In genomic region chr2:158142981-158143380, GRCm38 (mm10) we compare ENCODE assay signal across 13 mouse cellular contexts. TPM values are rescaled to one million over a fixed set of nuclear protein-coding genes. Genes with fewer than 3 reads are reported as not detected.
DNase-seq lines count a peak whose midpoint lies in the region; ATAC-seq and TF ChIP-seq lines count a peak whose summit lies in the region.
"Had no signal": no experiment of that assay in that cellular context is flagged by ENCODE, and none has a peak within 500 bp of the region (broad histone marks: within the 10 kb centered on the region; RNA-seq: fewer than 3 reads in every experiment).

No protein-coding gene starts in this region.

- DNase-seq in heart, adult 8-10 months (ENCODE audit: low spot score), result no peak
- no peak for DNase-seq in lung, postnatal 0 days (ENCODE audit: low spot score)
- DNase-seq in lung, adult 2 months, result no peak
- no peak for DNase-seq in right cerebral cortex, postnatal 25 days
- DNase-seq in embryo, embryonic 9.5 days (ENCODE audit: extremely low spot score), result no peak
- DNase-seq: adrenal gland, adult 2 months; kidney, adult 8-10 months had no signal

- H3K4me1 ChIP-seq in heart, embryonic 12.5 days (replicated peaks), result peaks cover 77% of the 10 kb centered on the region
- H3K4me1 ChIP-seq in lung, postnatal 0 days (ENCODE audit: insufficient read depth, low read depth, low read length), result peaks cover 50% of the 10 kb centered on the region
- peaks cover 43% of the 10 kb centered on the region for H3K4me1 ChIP-seq in lung, adult 2 months (ENCODE audit: control insufficient read depth, insufficient read depth, low read length)
- peaks cover 44% of the 10 kb centered on the region for H3K4me1 ChIP-seq in intestine, embryonic 16.5 days (ENCODE audit: control insufficient read depth, insufficient read depth, low read length)
- H3K4me1 ChIP-seq in stomach, embryonic 14.5 days (ENCODE audit: control insufficient read depth, insufficient read depth, low read length), result peaks cover 38% of the 10 kb centered on the region

- no peak for TF ChIP-seq EP300 in lung, postnatal 0 days (IDR thresholded peaks at IDR 0.05)

- H3K36me3 ChIP-seq in heart, embryonic 12.5 days, result peaks cover 34% of the 10 kb centered on the region
- no peaks in the 10 kb centered on the region for H3K36me3 ChIP-seq in lung, postnatal 0 days (ENCODE audit: insufficient read depth, low read length)
- no peaks in the 10 kb centered on the region for H3K36me3 ChIP-seq in intestine, embryonic 16.5 days (ENCODE audit: control insufficient read depth, insufficient read depth, low read length)
- H3K36me3 ChIP-seq in stomach, embryonic 14.5 days (ENCODE audit: control insufficient read depth, insufficient read depth, low read length), result peaks cover 9% of the 10 kb centered on the region
- H3K36me3 ChIP-seq: forebrain, embryonic 15.5 days had no signal

- TF ChIP-seq POLR2A in lung, adult 2 months (IDR thresholded peaks at IDR 0.05; ENCODE audit: borderline replicate concordance, extremely low read depth, low read depth, low read length), result no peak

- no peak for TF ChIP-seq CTCF in lung, postnatal 0 days (IDR thresholded peaks at IDR 0.05)
- TF ChIP-seq CTCF in lung, adult 2 months (IDR thresholded peaks at IDR 0.05; ENCODE audit: insufficient read depth, low read length), result no peak

- no peak for ATAC-seq in heart, embryonic 12.5 days (ENCODE audit: insufficient number of reproducible peaks, low FRiP score)
- no peak for ATAC-seq in lung, postnatal 0 days
- ATAC-seq in intestine, embryonic 16.5 days, result no peak
- no peak for ATAC-seq in stomach, embryonic 14.5 days (ENCODE audit: insufficient number of reproducible peaks, insufficient read depth, low FRiP score, low read depth)
- ATAC-seq: forebrain, embryonic 15.5 days; Patski had no signal

- H3K9me3 ChIP-seq in heart, embryonic 12.5 days (replicated peaks), result no peaks in the 10 kb centered on the region
- no peaks in the 10 kb centered on the region for H3K9me3 ChIP-seq in lung, postnatal 0 days (ENCODE audit: low read length)
- no peaks in the 10 kb centered on the region for H3K9me3 ChIP-seq in intestine, embryonic 16.5 days (ENCODE audit: control insufficient read depth, low read length)
- no peaks in the 10 kb centered on the region for H3K9me3 ChIP-seq in stomach, embryonic 14.5 days (ENCODE audit: control insufficient read depth, low read depth, low read length)
- H3K9me3 ChIP-seq: forebrain, embryonic 15.5 days had no signal

- WGBS in heart, embryonic 12.5 days, result 78% methylated on average over 18 of the region's 18 CpGs
- 86% methylated on average over 18 of the region's 18 CpGs for WGBS in lung, postnatal 0 days
- WGBS in lung, adult 2 months, result 86% methylated on average over 18 of the region's 18 CpGs
- 81% methylated on average over 18 of the region's 18 CpGs for WGBS in intestine, embryonic 16.5 days
- WGBS in stomach, embryonic 14.5 days, result 79% methylated on average over 18 of the region's 18 CpGs

- H3K27ac ChIP-seq in heart, embryonic 12.5 days (ENCODE audit: poor library complexity, severe bottlenecking), result peak overlapping the region; percentile 98
- no peak overlapping the region for H3K27ac ChIP-seq in lung, postnatal 0 days (ENCODE audit: low read length)
- no peak overlapping the region for H3K27ac ChIP-seq in intestine, embryonic 16.5 days (ENCODE audit: low read length)
- no peak overlapping the region for H3K27ac ChIP-seq in stomach, embryonic 14.5 days (ENCODE audit: low read length)
- H3K27ac ChIP-seq: forebrain, embryonic 15.5 days; macrophage had no signal

- peak overlapping the region; percentile 91; the same call in 1 of the 2 replicates for H3K9ac ChIP-seq in heart, embryonic 12.5 days
- no peak overlapping the region for H3K9ac ChIP-seq in lung, postnatal 0 days (replicated peaks; ENCODE audit: low read depth)
- peak overlapping the region; percentile 46; the same call in 1 of the 2 replicates for H3K9ac ChIP-seq in intestine, embryonic 16.5 days (ENCODE audit: low read depth, low read length)
- no peak overlapping the region for H3K9ac ChIP-seq in stomach, embryonic 14.5 days (replicated peaks; ENCODE audit: low read depth, low read length)
- H3K9ac ChIP-seq: forebrain, embryonic 15.5 days had no signal

- H3K27me3 ChIP-seq in heart, embryonic 12.5 days (replicated peaks), result no peaks in the 10 kb centered on the region
- H3K27me3 ChIP-seq in lung, postnatal 0 days (replicated peaks; ENCODE audit: insufficient read depth, low read length), result no peaks in the 10 kb centered on the region
- no peaks in the 10 kb centered on the region for H3K27me3 ChIP-seq in intestine, embryonic 16.5 days (replicated peaks; ENCODE audit: control insufficient read depth, insufficient read depth, low read length)
- H3K27me3 ChIP-seq in stomach, embryonic 14.5 days (ENCODE audit: control insufficient read depth, insufficient read depth, low read length), result no peaks in the 10 kb centered on the region
- H3K27me3 ChIP-seq: Patski had no signal

- peak overlapping the region; percentile 76 for H3K4me2 ChIP-seq in heart, embryonic 12.5 days
- H3K4me2 ChIP-seq in lung, postnatal 0 days (replicated peaks; ENCODE audit: low read depth, low read length), result peak overlapping the region; percentile 70; the same call in 1 of the 2 replicates
- peak overlapping the region; percentile 78; the same call in 1 of the 2 replicates for H3K4me2 ChIP-seq in intestine, embryonic 16.5 days (ENCODE audit: low read depth, low read length)
- H3K4me2 ChIP-seq in stomach, embryonic 14.5 days (replicated peaks; ENCODE audit: low read depth, low read length), result peak overlapping the region; percentile 21
- H3K4me2 ChIP-seq: forebrain, embryonic 15.5 days had no signal

- H3K4me3 ChIP-seq in heart, embryonic 12.5 days, result peak overlapping the region; percentile 66
- no peak overlapping the region for H3K4me3 ChIP-seq in lung, postnatal 0 days (ENCODE audit: low read depth, low read length)
- H3K4me3 ChIP-seq in lung, adult 2 months (replicated peaks; ENCODE audit: extremely low read depth, low read depth, low read length), result no peak overlapping the region
- H3K4me3 ChIP-seq in intestine, embryonic 16.5 days (ENCODE audit: low read length), result 0 out of 2 replicates have a peak overlapping the region, but pooled peaks have one; percentile 8
- no peak overlapping the region for H3K4me3 ChIP-seq in stomach, embryonic 14.5 days (ENCODE audit: low read depth, low read length)
- H3K4me3 ChIP-seq: forebrain, embryonic 15.5 days had no signal

RNA-seq across cellular contexts. Expression of gene Tgm2, which starts 3.3 kb away (rescaled TPM):
- polyA plus RNA-seq in heart, embryonic 12.5 days (2016; fragmentation: Nextera tagmentation; extraction: Ambion mirVana), result 227 and 231 TPM in 2 replicates
- total RNA-seq in heart, adult 8-10 months (2022), result 100 to 1,000 TPM; 211 to 296 (median 238) TPM
- polyA plus RNA-seq in lung, postnatal 0 days (2015; fragmentation: Nextera tagmentation; extraction: Ambion mirVana), result 97.0 TPM in 2 replicates
- polyA plus RNA-seq in lung, adult 2 months (2012; rRNA removed), result 285 and 297 TPM in 2 replicates
- 94.9 and 96.5 TPM in 2 replicates for polyA plus RNA-seq in intestine, embryonic 16.5 days (2015; fragmentation: Nextera tagmentation; extraction: Ambion mirVana)
- polyA plus RNA-seq in stomach, embryonic 14.5 days (2014; fragmentation: Nextera tagmentation; extraction: Ambion mirVana), result 56.0 and 63.4 TPM in 2 replicates

Comparison
In these comparisons a context has a peak if more than half of its experiments do, and no peak if none do; other contexts are left out.
1. H3K4me2 ChIP-seq: peak in every context shown above with its lines; median percentile 78 in intestine, embryonic 16.5 days; 76 in heart, embryonic 12.5 days; 70 in lung, postnatal 0 days; 21 in stomach, embryonic 14.5 days.
2. H3K4me3 ChIP-seq: peak in heart, embryonic 12.5 days (single experiment) and intestine, embryonic 16.5 days (single experiment); none in lung, postnatal 0 days (single experiment), lung, adult 2 months (single experiment) and stomach, embryonic 14.5 days (single experiment).
3. H3K9ac ChIP-seq: peak in heart, embryonic 12.5 days (single experiment) and intestine, embryonic 16.5 days (single experiment); none in lung, postnatal 0 days (single experiment) and stomach, embryonic 14.5 days (single experiment).